Mouse (Mus musculus): ENCODE measurements at regions not wholly inside any gene's neighbourhood (a gene's known extent, or its start where the extent isn't known, plus 50 kb on each side); places are given as distances from the start of the nearest gene placed in this dataset.

DNA sequence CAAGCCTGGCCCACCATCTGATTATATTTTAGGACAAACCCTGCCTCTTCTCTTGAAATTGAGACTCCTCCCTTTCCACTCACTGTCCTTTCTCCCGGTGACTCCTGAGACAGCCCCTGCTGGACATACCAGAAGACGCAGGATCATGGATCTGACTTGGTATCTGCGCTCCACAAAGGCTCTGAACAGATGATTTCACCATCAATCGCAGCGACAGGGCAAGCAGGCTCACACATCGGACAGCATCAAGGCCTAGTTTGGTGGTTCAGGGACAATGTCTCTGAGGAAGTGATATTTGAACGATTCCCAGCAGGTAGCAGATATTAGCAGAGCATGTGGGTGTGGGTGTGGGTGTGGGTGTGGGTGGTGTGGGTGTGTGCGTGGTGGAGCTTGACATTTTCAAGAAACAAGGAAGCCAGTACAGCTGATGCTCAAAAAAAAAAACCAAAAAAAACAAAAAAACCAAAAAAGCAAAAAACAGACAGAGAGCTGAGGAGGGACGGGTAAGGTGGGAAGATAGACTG, 51.7 kb upstream of the Arl8b start:
- Histone ChIP-seq H3K4me1 (replicated peaks; ENCODE audit: control insufficient read depth, insufficient read depth, low read length) (no peaks in the 10 kb centered on the region), H3K27me3 (ENCODE audit: control insufficient read depth, insufficient read depth, low read length) (no peaks in the 10 kb centered on the region), H3K4me3 (ENCODE audit: control insufficient read depth, insufficient read depth, low read length) (no peak overlapping the region), H3K27ac (ENCODE audit: control insufficient read depth, insufficient read depth, low read length) (no peak overlapping the region), H3K36me3 (ENCODE audit: control insufficient read depth, insufficient read depth, low read length) (no peaks in the 10 kb centered on the region)
- WGBS: 83% methylated on average over 9 of the region's 9 CpGs
- DNase-seq: no peak
- TF ChIP-seq CTCF (IDR thresholded peaks at IDR 0.05; ENCODE audit: borderline replicate concordance, control insufficient read depth, extremely low read depth, insufficient read depth, low read length, poor library complexity) (no peak), POLR2A (IDR thresholded peaks at IDR 0.05; ENCODE audit: control insufficient read depth, extremely low read depth, insufficient read depth, low read length, poor library complexity) (no peak)
